Mouse (Mus musculus) granulocyte monocyte progenitor cell, adult 5-6 weeks (primary cell): ENCODE measurements at regions not wholly inside any gene's neighbourhood (a gene's known extent, or its start where the extent isn't known, plus 50 kb on each side); places are given as distances from the start of the nearest gene placed in this dataset.

Experiments
- ATAC-seq: replicated peaks from 2 replicates; pipeline ENCODE4 v1.8.0; 2016; ENCODE audit warnings: mild to moderate bottlenecking, moderate TSS enrichment, inconsistent platforms; ENCODE audit not compliant: poor library complexity, severe bottlenecking

DNA sequence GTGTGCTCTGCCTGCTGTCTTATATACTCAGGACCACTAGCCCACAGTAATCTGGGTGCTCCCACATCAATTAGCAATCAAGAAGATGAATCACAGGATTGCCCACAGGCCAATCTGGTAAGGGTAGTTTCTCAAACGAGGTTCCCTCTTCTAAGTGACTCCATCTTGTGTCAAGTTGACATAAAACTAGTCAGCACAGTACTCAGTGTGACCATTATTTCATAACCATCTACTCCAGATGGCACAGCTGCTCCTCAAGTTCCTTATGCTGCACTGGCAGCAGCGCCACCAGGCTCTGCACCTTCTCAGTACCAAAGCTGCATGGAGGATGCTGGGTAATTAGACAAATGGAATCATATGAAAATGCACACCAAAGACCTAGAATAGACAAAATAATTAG lies 175.6 kb upstream of the B3galt2 start:
- peak; percentile 85 for ATAC-seq

GRCm38 (mm10) chr1:143466092-143466491 lies 174.4 kb upstream of the B3galt2 start:
- peak; percentile 99 for ATAC-seq

GRCm38 (mm10) chr1:143475329-143475728 lies 165.1 kb upstream of the B3galt2 start:
- no peak for ATAC-seq

DNA sequence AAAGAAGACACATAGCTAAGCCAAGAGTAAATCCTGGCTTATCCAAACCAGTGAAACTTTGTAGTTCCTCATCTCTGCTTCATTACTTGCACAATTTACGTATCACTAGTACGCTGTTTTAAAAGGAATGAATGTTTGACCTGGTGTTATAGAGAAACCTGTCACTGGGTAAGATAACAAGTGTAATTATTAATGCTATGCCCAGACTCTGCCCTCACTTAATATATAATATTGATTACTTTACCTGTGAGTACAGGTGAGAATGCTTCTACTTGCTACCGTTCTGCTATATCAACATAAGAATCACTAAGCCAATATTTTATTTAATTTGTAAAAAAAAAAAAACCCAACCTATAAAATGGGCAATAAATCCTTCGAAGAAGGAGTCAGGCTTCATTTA lies 157.1 kb upstream of the B3galt2 start:
- ATAC-seq: no peak

- ATAC-seq: no peak
These were observed 155.5 kb upstream of the B3galt2 start for GRCm38 (mm10) chr1:143484936-143485335.

- no peak for ATAC-seq
These were observed 143.4 kb upstream of the B3galt2 start for GRCm38 (mm10) chr1:143497092-143497491.

DNA sequence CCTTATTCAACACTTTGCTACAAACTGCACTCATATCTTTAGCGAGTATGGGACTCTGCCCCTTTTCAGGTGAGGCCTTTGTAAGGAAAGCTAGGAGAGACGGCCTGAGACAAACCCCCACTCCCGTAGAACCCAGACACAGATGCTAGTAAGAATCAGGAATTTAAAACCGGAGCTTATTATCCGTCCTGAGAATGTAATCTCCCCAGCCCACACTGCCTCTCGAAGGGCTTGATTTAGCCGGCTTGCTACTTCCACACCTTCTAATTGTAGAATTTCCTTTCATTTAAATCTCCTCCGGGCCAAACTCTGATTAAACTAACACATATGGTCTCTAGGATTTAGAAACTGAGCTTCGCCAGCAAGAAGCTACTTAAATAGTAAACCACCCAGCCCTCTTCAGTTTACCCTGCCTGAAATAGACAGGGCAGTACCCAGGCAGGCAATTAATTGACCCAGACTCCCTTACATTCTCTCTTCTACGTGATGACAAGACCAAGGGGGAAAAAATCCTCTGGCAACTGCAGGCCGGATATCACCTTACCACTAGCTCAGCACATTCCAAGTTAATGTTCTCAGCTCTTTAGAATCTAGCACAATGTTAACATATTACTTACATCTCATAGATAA lies 136.9 kb upstream of the B3galt2 start:
- ATAC-seq: no peak

DNA sequence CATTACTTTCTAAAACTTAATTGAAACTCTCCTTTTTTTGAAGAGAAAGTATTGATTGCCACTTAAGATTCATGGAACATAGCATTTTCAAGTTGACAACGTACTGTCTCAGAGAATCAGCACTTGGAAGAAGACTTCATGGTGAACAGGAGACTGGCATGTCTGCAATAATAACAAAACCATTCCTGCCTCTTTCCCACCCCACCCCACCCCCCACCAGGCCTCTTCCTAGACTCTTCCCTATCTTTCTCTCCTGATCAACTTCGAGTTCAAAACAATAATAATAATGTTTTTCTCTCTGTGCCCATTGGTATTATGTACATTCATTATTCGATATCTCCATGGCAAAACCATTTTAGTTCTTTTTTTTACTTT lies 136.4 kb upstream of the B3galt2 start:
- no peak for ATAC-seq

GRCm38 (mm10) chr1:143505318-143505717 lies 135.1 kb upstream of the B3galt2 start:
- no peak for ATAC-seq

DNA sequence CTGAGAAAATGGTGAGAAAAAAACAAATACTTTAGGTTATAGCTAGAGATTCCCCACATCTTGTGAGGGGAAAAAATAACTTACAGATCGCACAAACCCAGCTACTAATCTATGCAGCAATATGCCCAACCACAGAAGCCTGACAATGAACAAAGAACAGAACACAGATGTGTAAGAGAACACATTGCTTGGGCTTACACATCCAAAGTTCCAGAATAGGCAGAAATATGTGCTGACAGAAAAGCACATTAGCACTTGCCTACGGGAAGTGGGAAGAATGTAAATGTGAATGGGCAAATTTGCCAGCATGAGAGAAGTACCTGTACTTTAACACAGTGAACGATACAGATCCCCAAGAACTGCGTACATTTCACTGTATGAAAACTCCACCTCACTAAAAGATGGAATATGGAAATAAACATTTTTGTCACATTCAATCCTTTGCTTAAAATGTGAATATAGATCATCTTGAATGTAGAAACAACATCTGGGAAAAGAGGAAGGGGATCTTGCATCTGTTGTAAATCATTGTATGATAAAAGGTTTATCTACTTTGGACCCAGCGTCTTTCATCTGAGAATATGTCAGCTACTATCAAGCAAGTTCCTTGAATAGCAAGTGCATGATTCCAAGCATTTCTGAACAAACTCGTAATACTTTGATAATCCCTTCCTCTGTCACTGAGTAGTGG lies 116.5 kb upstream of the B3galt2 start:
- no peak for ATAC-seq

DNA sequence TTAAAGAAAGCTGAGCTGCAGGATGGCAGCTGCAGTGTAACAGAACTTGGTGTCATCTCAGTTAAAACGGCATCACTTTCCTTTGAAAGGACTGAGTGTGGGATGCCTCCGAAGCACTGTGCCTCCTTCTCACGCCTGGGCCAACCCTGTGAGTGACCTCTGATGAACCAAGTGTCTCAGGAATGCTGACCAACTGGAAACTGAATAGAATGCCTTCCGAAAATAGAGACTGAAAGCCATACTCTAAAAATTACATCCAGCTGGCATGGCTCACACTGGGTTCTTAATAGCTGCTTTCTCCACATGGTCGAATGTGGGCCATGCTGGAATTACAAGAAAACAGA lies 116.0 kb upstream of the B3galt2 start:
- no peak for ATAC-seq

GRCm38 (mm10) chr1:143540223-143540622 lies 100.2 kb upstream of the B3galt2 start:
- ATAC-seq: no peak

DNA sequence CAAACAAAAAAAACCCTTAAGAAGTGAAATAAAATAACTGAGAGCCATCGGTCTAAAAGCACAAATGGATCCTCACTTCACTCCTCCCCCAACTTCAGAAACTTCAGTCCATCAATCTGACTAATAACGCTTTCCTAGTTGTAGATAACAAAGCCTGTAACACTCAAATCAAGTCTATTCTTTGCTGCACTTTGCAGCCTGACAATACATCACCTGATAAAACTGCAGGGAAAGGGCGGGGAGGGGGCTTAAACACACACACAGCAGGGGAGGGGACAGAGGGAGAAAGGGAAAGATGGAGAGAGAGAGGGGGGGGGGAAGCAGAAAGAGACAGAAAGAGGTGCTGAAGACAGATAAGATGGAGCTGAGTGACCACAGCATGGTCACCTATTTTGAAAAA lies 99.8 kb upstream of the B3galt2 start:
- ATAC-seq: no peak
